In the genomic region with DNA sequence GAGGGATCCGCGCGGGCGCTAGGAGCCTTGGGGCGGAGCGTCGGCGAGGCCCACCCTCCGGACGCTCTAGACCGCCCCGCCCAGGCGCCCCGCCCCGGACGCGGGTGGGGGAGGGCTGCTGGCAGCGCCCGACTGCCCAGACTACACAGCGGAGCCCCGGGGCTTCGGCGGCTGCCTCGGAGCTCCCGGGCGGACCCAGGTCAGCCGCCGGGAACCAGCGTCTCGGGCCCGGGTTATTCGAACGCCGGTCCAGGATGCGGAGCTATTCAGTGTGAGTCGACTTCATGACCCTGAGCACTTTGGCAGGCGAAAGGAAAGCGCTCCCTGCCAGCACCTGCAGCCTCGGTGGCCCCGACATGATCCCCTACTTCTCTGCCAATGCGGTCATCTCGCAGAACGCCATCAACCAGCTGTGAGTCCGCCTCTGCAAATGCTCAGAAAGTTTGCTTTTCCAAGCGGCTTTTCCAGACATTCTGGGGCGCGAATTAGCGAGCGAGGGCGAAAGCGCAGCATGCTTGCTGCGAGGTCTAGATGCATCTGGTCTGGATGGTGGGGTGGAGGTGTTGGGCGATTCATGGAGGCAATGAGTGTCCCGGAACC, we compare ENCODE assay signal across 8 mouse cellular contexts.
DNase-seq lines count a peak whose midpoint lies in the region; ATAC-seq and TF ChIP-seq lines count a peak whose summit lies in the region.

No protein-coding gene starts in this region.

- H3K9me3 ChIP-seq in forebrain, embryonic 10.5 days, result no peaks in the 10 kb centered on the region
- H3K9me3 ChIP-seq in heart, embryonic 15.5 days (replicated peaks), result no peaks in the 10 kb centered on the region
- no peaks in the 10 kb centered on the region for H3K9me3 ChIP-seq in liver, embryonic 14.5 days (ENCODE audit: control insufficient read depth, low read length)
- H3K9me3 ChIP-seq in stomach, embryonic 15.5 days, result no peaks in the 10 kb centered on the region

- peaks cover 22% of the 10 kb centered on the region for H3K4me1 ChIP-seq in forebrain, embryonic 10.5 days
- peaks cover 12% of the 10 kb centered on the region; the same call in 1 of the 2 replicates for H3K4me1 ChIP-seq in heart, embryonic 15.5 days (replicated peaks)
- H3K4me1 ChIP-seq in liver, embryonic 14.5 days (replicated peaks; ENCODE audit: control insufficient read depth in 2 of 2, insufficient read depth in 2 of 2, low read length in 1 of 2), result peaks cover 7% of the 10 kb centered on the region in 2 experiments
- H3K4me1 ChIP-seq in stomach, embryonic 15.5 days, result no peaks in the 10 kb centered on the region

- no peak for TF ChIP-seq CTCF in liver, embryonic 14.5 days (IDR thresholded peaks at IDR 0.05; ENCODE audit: low read depth)

- peak; percentile 100 for ATAC-seq in heart, embryonic 15.5 days (replicated peaks; ENCODE audit: insufficient number of reproducible peaks, insufficient read depth, low FRiP score, low read depth)
- ATAC-seq in liver, embryonic 14.5 days (ENCODE audit: insufficient read depth), result peak; percentile 100
- peak; percentile 100 for ATAC-seq in stomach, embryonic 15.5 days (ENCODE audit: insufficient read depth, low FRiP score, low read depth)

- H3K4me2 ChIP-seq in heart, embryonic 15.5 days, result peak overlapping the region; percentile 68
- peak overlapping the region; percentile 82 for H3K4me2 ChIP-seq in liver, embryonic 14.5 days (ENCODE audit: low read depth)
- H3K4me2 ChIP-seq in stomach, embryonic 15.5 days, result peak overlapping the region; percentile 87

- H3K27me3 ChIP-seq in forebrain, embryonic 10.5 days (ENCODE audit: poor library complexity, severe bottlenecking), result peaks cover 16% of the 10 kb centered on the region
- no peaks in the 10 kb centered on the region for H3K27me3 ChIP-seq in heart, embryonic 15.5 days
- no peaks in the 10 kb centered on the region for H3K27me3 ChIP-seq in liver, embryonic 14.5 days (ENCODE audit: control insufficient read depth, insufficient read depth, low read length)
- H3K27me3 ChIP-seq in stomach, embryonic 15.5 days (replicated peaks), result no peaks in the 10 kb centered on the region

- TF ChIP-seq EP300 in liver, embryonic 14.5 days (IDR thresholded peaks at IDR 0.05; ENCODE audit: low read depth), result no peak

- DNase-seq in CD8-positive naive resting alpha-beta T cell, adult 2 months (ENCODE audit: low read depth in 2 of 2, low spot score in 2 of 2), result peak; percentile 88 to 95
- peak; percentile 80 for DNase-seq in c-Kit-positive CD71-negative TER-119-negative erythroid progenitor cells, embryonic 14.5 days (ENCODE audit: low read depth)
- DNase-seq in forebrain, embryonic 10.5 days (ENCODE audit: extremely low spot score, low spot score), result peak; percentile 81
- DNase-seq in kidney, postnatal 14 days, result peak; percentile 94
- DNase-seq in liver, embryonic 14.5 days (ENCODE audit: low read depth in 3 of 3, low spot score in 3 of 3), result peak; percentile 61 to 71 (median 63)
- peak; percentile 89 for DNase-seq in neural tube, embryonic 10.5 days (ENCODE audit: extremely low spot score, low spot score)

- peak overlapping the region; percentile 69 for H3K9ac ChIP-seq in heart, embryonic 15.5 days
- H3K9ac ChIP-seq in liver, embryonic 14.5 days (replicated peaks), result peak overlapping the region; percentile 49
- peak overlapping the region; percentile 44; the same call in 1 of the 2 replicates for H3K9ac ChIP-seq in stomach, embryonic 15.5 days

- H3K27ac ChIP-seq in forebrain, embryonic 10.5 days, result peak overlapping the region; percentile 72
- H3K27ac ChIP-seq in heart, embryonic 15.5 days, result peak overlapping the region; percentile 72
- H3K27ac ChIP-seq in liver, embryonic 14.5 days, result no peak overlapping the region
- 0 out of 2 replicates have a peak overlapping the region, but pooled peaks have one; percentile 21 for H3K27ac ChIP-seq in stomach, embryonic 15.5 days

- WGBS in forebrain, embryonic 10.5 days, result under 1% methylated on average over 53 of the region's 54 CpGs
- WGBS in heart, embryonic 15.5 days, result under 1% methylated on average over 53 of the region's 54 CpGs
- under 1% methylated on average over 54 of the region's 54 CpGs for WGBS in liver, embryonic 14.5 days (ENCODE audit: insufficient replicate concordance)
- under 1% methylated on average over 51 of the region's 54 CpGs for WGBS in stomach, embryonic 15.5 days

- peak overlapping the region; percentile 56 for H3K4me3 ChIP-seq in forebrain, embryonic 10.5 days
- H3K4me3 ChIP-seq in heart, embryonic 15.5 days, result peak overlapping the region; percentile 62
- peak overlapping the region; percentile 61 to 81 for H3K4me3 ChIP-seq in liver, embryonic 14.5 days (ENCODE audit: insufficient read depth in 1 of 2, low read depth in 2 of 2, low read length in 2 of 2)
- H3K4me3 ChIP-seq in stomach, embryonic 15.5 days (replicated peaks), result peak overlapping the region; percentile 65

- H3K36me3 ChIP-seq in forebrain, embryonic 10.5 days (replicated peaks), result no peaks in the 10 kb centered on the region
- H3K36me3 ChIP-seq in heart, embryonic 15.5 days, result no peaks in the 10 kb centered on the region
- no peaks in the 10 kb centered on the region for H3K36me3 ChIP-seq in liver, embryonic 14.5 days (replicated peaks; ENCODE audit: control insufficient read depth, insufficient read depth, low read depth)
- no peaks in the 10 kb centered on the region for H3K36me3 ChIP-seq in stomach, embryonic 15.5 days
